Mouse (Mus musculus): Measurements from ENCODE around the gene Cfap61. TPM values are rescaled to one million over a fixed set of nuclear protein-coding genes. Genes with fewer than 3 reads are reported as not detected.

Gene Cfap61
- total and polyA plus RNA-seq, 2 experiments from 2014 or later: 0.46 to 0.68 TPM

DNA sequence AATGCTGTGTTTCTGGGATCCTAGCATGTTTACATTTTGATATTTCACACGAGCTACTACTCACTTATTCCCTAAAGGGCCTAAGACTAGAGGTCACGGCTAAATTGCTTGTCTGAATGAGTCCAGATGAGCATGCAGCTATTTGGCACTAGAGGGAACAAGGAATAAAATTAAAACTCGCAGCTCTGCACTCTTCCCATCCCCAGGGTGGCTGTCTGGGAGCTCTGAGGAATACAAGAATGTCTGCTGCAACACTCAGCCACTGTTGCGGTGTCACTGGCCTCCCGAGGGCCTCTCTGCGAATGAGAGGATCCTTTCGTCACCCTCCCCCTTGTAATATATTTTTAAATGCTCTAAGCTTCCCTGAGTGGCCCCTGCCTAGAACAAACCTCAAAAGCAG, 310.8 kb downstream of the Cfap61 start:
- H3K27me3 ChIP-seq (ENCODE audit: control insufficient read depth, insufficient read depth, low read length): no peaks in the 10 kb centered on the region
- DNase-seq (ENCODE audit: low spot score) (no peak), ATAC-seq (ENCODE audit: insufficient read depth, low read depth) (no peak; the same call in 1 of the 2 replicates)
- no peak overlapping the region for H3K9ac ChIP-seq (replicated peaks; ENCODE audit: low read depth, low read length)
- H3K36me3 ChIP-seq (replicated peaks; ENCODE audit: control insufficient read depth, insufficient read depth, low read length): peaks cover 30% of the 10 kb centered on the region
- H3K4me2 ChIP-seq (ENCODE audit: low read depth, low read length): no peak overlapping the region
- no peak overlapping the region for H3K4me3 ChIP-seq (ENCODE audit: low read depth, low read length)
- H3K9me3 ChIP-seq (replicated peaks; ENCODE audit: control insufficient read depth, low read length): no peaks in the 10 kb centered on the region
- 44% methylated on average over 7 of the region's 7 CpGs for WGBS
- no peak overlapping the region for H3K27ac ChIP-seq (ENCODE audit: low read depth)
- TF ChIP-seq CTCF (IDR thresholded peaks at IDR 0.05; ENCODE audit: low read depth): no peak
- TF ChIP-seq EP300 (IDR thresholded peaks at IDR 0.05; ENCODE audit: low read depth): no peak
- H3K4me1 ChIP-seq (ENCODE audit: control insufficient read depth, insufficient read depth): 0 out of 2 replicates have a peak, but pooled peaks cover 3% of the 10 kb centered on the region

GRCm38 (mm10) chr2:146246409-146247075, 312.0 kb downstream of the Cfap61 start:
- no peak overlapping the region for H3K4me3 ChIP-seq (ENCODE audit: low read depth, low read length)
- 76% methylated on average over 4 of the region's 4 CpGs for WGBS

DNA sequence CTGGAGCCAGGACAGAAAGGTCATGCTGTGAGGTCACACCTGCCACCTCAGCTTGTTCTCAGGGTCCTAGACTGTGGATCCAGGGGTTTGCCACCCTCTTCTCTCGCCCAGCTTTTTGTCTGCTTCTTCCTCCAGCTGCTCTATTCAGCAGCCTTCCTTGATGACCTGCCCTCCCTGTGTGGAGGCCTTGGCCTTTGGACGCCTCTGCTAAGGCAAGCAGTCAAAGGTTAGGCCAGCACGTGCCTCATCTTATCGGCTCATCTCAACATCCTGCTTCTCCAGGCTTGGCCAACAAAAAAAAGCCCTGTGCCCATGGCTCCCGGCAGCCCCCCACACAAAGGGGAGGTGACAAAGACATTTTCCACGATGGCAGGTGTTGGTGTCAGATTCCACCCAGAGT, 313.0 kb downstream of the Cfap61 start:
- no peak for ATAC-seq (ENCODE audit: insufficient read depth, low read depth)

More at GRCm38 (mm10) chr2:146246409-146247075, 312.0 kb downstream of the Cfap61 start:
- Histone ChIP-seq H3K4me2 (ENCODE audit: low read depth, low read length) (no peak overlapping the region), H3K27me3 (ENCODE audit: control insufficient read depth, insufficient read depth, low read length) (no peaks in the 10 kb centered on the region), H3K9me3 (replicated peaks; ENCODE audit: control insufficient read depth, low read length) (no peaks in the 10 kb centered on the region), H3K27ac (ENCODE audit: low read depth) (no peak overlapping the region), H3K4me1 (ENCODE audit: control insufficient read depth, insufficient read depth) (0 out of 2 replicates have a peak, but pooled peaks cover 3% of the 10 kb centered on the region), H3K9ac (replicated peaks; ENCODE audit: low read depth, low read length) (no peak overlapping the region), H3K36me3 (replicated peaks; ENCODE audit: control insufficient read depth, insufficient read depth, low read length) (peaks cover 30% of the 10 kb centered on the region)
- TF ChIP-seq CTCF (IDR thresholded peaks at IDR 0.05; ENCODE audit: low read depth): no peak
- no peak for TF ChIP-seq EP300 (IDR thresholded peaks at IDR 0.05; ENCODE audit: low read depth)
- DNase-seq (ENCODE audit: low spot score) (no peak), ATAC-seq (ENCODE audit: insufficient read depth, low read depth) (no peak)

DNA sequence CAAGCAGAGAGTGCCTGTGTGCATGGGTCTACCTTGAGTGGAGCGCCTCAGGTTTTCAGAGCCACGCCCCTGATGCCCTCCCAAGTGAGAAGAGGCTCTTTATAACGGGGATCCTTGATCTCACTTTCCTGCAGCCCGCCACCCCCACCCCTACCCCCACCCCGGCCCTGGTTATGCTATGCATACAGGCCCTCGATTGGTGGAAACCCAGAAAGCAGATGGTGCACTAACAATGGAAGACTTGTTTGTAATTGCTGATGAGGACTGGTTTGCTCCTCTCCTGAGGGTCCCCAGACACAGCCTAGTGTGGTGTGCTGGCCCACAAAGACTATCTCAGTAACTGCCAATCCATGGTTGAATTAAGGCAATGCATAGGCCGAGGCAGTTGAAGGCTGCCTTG, 314.4 kb downstream of the Cfap61 start:
- Histone ChIP-seq H3K27ac (ENCODE audit: low read depth) (no peak overlapping the region), H3K27me3 (ENCODE audit: control insufficient read depth, insufficient read depth, low read length) (no peaks in the 10 kb centered on the region), H3K4me1 (ENCODE audit: control insufficient read depth, insufficient read depth) (0 out of 2 replicates have a peak, but pooled peaks cover 3% of the 10 kb centered on the region), H3K9me3 (replicated peaks; ENCODE audit: control insufficient read depth, low read length) (no peaks in the 10 kb centered on the region), H3K9ac (replicated peaks; ENCODE audit: low read depth, low read length) (no peak overlapping the region), H3K4me2 (ENCODE audit: low read depth, low read length) (no peak overlapping the region), H3K36me3 (replicated peaks; ENCODE audit: control insufficient read depth, insufficient read depth, low read length) (peaks cover 22% of the 10 kb centered on the region), H3K4me3 (ENCODE audit: low read depth, low read length) (no peak overlapping the region)
- ATAC-seq (ENCODE audit: insufficient read depth, low read depth) (no peak), DNase-seq (ENCODE audit: low spot score) (no peak)
- no peak for TF ChIP-seq EP300 (IDR thresholded peaks at IDR 0.05; ENCODE audit: low read depth)
- no peak for TF ChIP-seq CTCF (IDR thresholded peaks at IDR 0.05; ENCODE audit: low read depth)
- WGBS: 85% methylated on average over 7 of the region's 7 CpGs

More for the DNA sequence above, 313.0 kb downstream of the Cfap61 start:
- no peak overlapping the region for H3K4me2 ChIP-seq (ENCODE audit: low read depth, low read length)
- WGBS: 33% methylated on average over 6 of the region's 6 CpGs
- TF ChIP-seq CTCF (IDR thresholded peaks at IDR 0.05; ENCODE audit: low read depth) (no peak), EP300 (IDR thresholded peaks at IDR 0.05; ENCODE audit: low read depth) (no peak)
- H3K9ac ChIP-seq (replicated peaks; ENCODE audit: low read depth, low read length): no peak overlapping the region
- H3K9me3 ChIP-seq (replicated peaks; ENCODE audit: control insufficient read depth, low read length): no peaks in the 10 kb centered on the region
- H3K4me1 ChIP-seq (ENCODE audit: control insufficient read depth, insufficient read depth): 0 out of 2 replicates have a peak, but pooled peaks cover 3% of the 10 kb centered on the region
- no peak overlapping the region for H3K27ac ChIP-seq (ENCODE audit: low read depth)
- no peak for DNase-seq (ENCODE audit: low spot score)
- H3K27me3 ChIP-seq (ENCODE audit: control insufficient read depth, insufficient read depth, low read length): no peaks in the 10 kb centered on the region
- H3K36me3 ChIP-seq (replicated peaks; ENCODE audit: control insufficient read depth, insufficient read depth, low read length): peaks cover 30% of the 10 kb centered on the region
- H3K4me3 ChIP-seq (ENCODE audit: low read depth, low read length): no peak overlapping the region

DNA sequence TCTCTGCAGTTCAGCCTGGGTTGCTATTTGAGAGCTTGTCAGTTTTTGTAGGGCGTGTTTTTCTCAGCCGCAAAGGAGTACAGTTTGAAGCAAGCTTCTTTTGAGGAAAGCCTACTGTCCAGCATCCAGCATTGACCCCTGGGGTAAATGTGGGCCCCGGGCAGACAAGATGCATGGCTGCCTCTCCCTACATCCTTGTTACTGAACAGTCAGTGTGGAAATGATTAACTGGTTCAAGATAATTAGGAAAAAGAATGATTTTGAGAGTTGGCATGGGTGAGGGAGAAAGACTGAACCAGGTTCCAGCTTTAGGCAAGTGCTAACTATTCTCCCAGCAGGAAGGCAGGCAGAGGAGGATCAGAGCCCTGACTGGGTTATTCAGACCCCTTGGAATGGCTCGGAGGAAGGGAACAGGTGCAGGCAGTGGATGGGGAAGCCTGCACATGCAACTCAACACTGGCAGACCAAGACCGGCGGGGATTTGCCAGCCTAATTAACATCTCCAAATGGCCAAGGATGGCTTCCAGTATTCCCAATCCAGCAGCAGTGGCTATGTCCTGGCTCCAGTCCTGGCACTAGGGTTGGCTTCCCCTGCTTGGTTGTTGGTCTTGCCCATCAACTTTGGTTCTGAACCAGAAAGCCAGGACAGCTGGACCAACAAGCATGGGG, 315.8 kb downstream of the Cfap61 start:
- 82% methylated on average over 6 of the region's 6 CpGs for WGBS
- no peak for ATAC-seq (ENCODE audit: insufficient read depth, low read depth)
- no peak overlapping the region for H3K4me3 ChIP-seq (ENCODE audit: low read depth, low read length)

More for the DNA sequence above, 315.8 kb downstream of the Cfap61 start:
- Histone ChIP-seq H3K9me3 (replicated peaks; ENCODE audit: control insufficient read depth, low read length) (no peaks in the 10 kb centered on the region), H3K4me1 (ENCODE audit: control insufficient read depth, insufficient read depth) (0 out of 2 replicates have a peak, but pooled peaks cover 3% of the 10 kb centered on the region), H3K27me3 (ENCODE audit: control insufficient read depth, insufficient read depth, low read length) (no peaks in the 10 kb centered on the region), H3K9ac (replicated peaks; ENCODE audit: low read depth, low read length) (no peak overlapping the region), H3K27ac (ENCODE audit: low read depth) (no peak overlapping the region), H3K36me3 (replicated peaks; ENCODE audit: control insufficient read depth, insufficient read depth, low read length) (0 out of 2 replicates have a peak, but pooled peaks cover 9% of the 10 kb centered on the region), H3K4me2 (ENCODE audit: low read depth, low read length) (no peak overlapping the region)
- DNase-seq (ENCODE audit: low spot score): no peak
- TF ChIP-seq CTCF (IDR thresholded peaks at IDR 0.05; ENCODE audit: low read depth): no peak
- TF ChIP-seq EP300 (IDR thresholded peaks at IDR 0.05; ENCODE audit: low read depth): no peak
